Mouse (Mus musculus) neural tube, embryonic 13.5 days (tissue): Measurements from ENCODE around the gene Mul1. TPM values are rescaled to one million over a fixed set of nuclear protein-coding genes. Genes with fewer than 3 reads are reported as not detected.

ENCODE experiments used
- ATAC-seq: fragments of 200-750 bp; cut with Nextera tagmentation; 2 replicates; pipeline ENCODE4 v1.8.0; 2017; ENCODE audit warnings: low read depth, mild to moderate bottlenecking, moderate TSS enrichment, moderate library complexity
- H3K27ac ChIP-seq: fragments of 300-500 bp; sonication (generic); replicated peaks from 2 replicates; pipeline ENCODE4 v1.5.1; 2015; ENCODE audit warnings: moderate library complexity, mild to moderate bottlenecking, inconsistent platforms
- H3K27me3 ChIP-seq: fragments of 300-500 bp; sonication (generic); 2 replicates; pipeline ENCODE4 v1.6.1; 2015; ENCODE audit warnings: mild to moderate bottlenecking, inconsistent platforms
- H3K36me3 ChIP-seq: fragments of 300-500 bp; sonication (generic); 2 replicates; pipeline ENCODE4 v1.6.1; 2015; ENCODE audit warnings: mild to moderate bottlenecking, inconsistent platforms
- H3K4me1 ChIP-seq: fragments of 300-500 bp; sonication (generic); replicated peaks from 2 replicates; pipeline ENCODE4 v1.6.1; 2015; ENCODE audit warnings: inconsistent platforms
- H3K4me2 ChIP-seq: fragments of 300-500 bp; sonication (generic); 2 replicates; pipeline ENCODE4 v1.6.1; 2015; ENCODE audit warnings: inconsistent platforms, mild to moderate bottlenecking, moderate library complexity
- H3K4me3 ChIP-seq: fragments of 300-500 bp; sonication (generic); 2 replicates; pipeline ENCODE4 v1.5.1; 2015; ENCODE audit warnings: mild to moderate bottlenecking, inconsistent platforms
- H3K9ac ChIP-seq: fragments of 300-500 bp; sonication (generic); 2 replicates; pipeline ENCODE4 v1.6.1; 2015; ENCODE audit warnings: moderate library complexity, mild to moderate bottlenecking, inconsistent platforms
- H3K9me3 ChIP-seq: fragments of 300-500 bp; sonication (generic); 2 replicates; pipeline ENCODE4 v1.6.1; 2016; ENCODE audit warnings: inconsistent platforms
- WGBS: fragments of 180-500 bp; shearing (Covaris S2); methylation state at CpG from one replicate; pipeline ENCODE4 v1.1.7; 2015; 5-methylcytosine and 5-hydroxymethylcytosine counted together
- polyA plus RNA-seq: library from polyadenylated mRNA; unstranded; fragments of >200 nt; fragmentation: Nextera tagmentation; extraction: Ambion mirVana; gene quantifications from 2 replicates; pipeline ENCODE4 v1.2.1, GENCODE M21; 2015

Mul1 gene
- polyA plus RNA-seq, 1 experiment from 2014 or later = 19.8 TPM

GRCm38 (mm10) chr4:138465446-138465845 lies 31.0 kb downstream of the Mul1 start:
- H3K9ac ChIP-seq = 0 out of 2 replicates have a peak overlapping the region, but pooled peaks have one; percentile 1
- 37% methylated on average over 8 of the region's 8 CpGs for WGBS
- H3K27me3 ChIP-seq = peaks cover 12% of the 10 kb centered on the region
- H3K4me2 ChIP-seq = 0 out of 2 replicates have a peak overlapping the region, but pooled peaks have one; percentile 44
- H3K36me3 ChIP-seq = no peaks in the 10 kb centered on the region
- H3K4me3 ChIP-seq = no peak overlapping the region
- no peaks in the 10 kb centered on the region for H3K9me3 ChIP-seq
- peaks cover 70% of the 10 kb centered on the region for H3K4me1 ChIP-seq
- ATAC-seq = no peak
- peak overlapping the region; percentile 94 for H3K27ac ChIP-seq

- H3K9ac ChIP-seq = no peak overlapping the region
- H3K4me3 ChIP-seq = no peak overlapping the region
- no peak overlapping the region for H3K27ac ChIP-seq
- peaks cover 12% of the 10 kb centered on the region for H3K27me3 ChIP-seq
- peaks cover 71% of the 10 kb centered on the region for H3K4me1 ChIP-seq
- WGBS = 74% methylated on average over 6 of the region's 6 CpGs
- ATAC-seq = no peak
- no peaks in the 10 kb centered on the region for H3K36me3 ChIP-seq
- no peak overlapping the region for H3K4me2 ChIP-seq
- no peaks in the 10 kb centered on the region for H3K9me3 ChIP-seq
Observed at GRCm38 (mm10) chr4:138466690-138467089, 32.2 kb downstream of the Mul1 start.

GRCm38 (mm10) chr4:138467451-138467850 lies 33.0 kb downstream of the Mul1 start:
- H3K4me1 ChIP-seq = peaks cover 63% of the 10 kb centered on the region
- H3K36me3 ChIP-seq = no peaks in the 10 kb centered on the region
- no peaks in the 10 kb centered on the region for H3K9me3 ChIP-seq
- H3K4me2 ChIP-seq = no peak overlapping the region
- no peak for ATAC-seq
- 91% methylated on average over 5 of the region's 5 CpGs for WGBS
- H3K9ac ChIP-seq = no peak overlapping the region
- H3K4me3 ChIP-seq = no peak overlapping the region
- peaks cover 12% of the 10 kb centered on the region for H3K27me3 ChIP-seq
- no peak overlapping the region for H3K27ac ChIP-seq

- Histone ChIP-seq H3K9ac (no peak overlapping the region), H3K27ac (no peak overlapping the region), H3K4me2 (0 out of 2 replicates have a peak overlapping the region, but pooled peaks have one; percentile 3), H3K9me3 (no peaks in the 10 kb centered on the region), H3K4me1 (peaks cover 47% of the 10 kb centered on the region), H3K36me3 (no peaks in the 10 kb centered on the region), H3K27me3 (peaks cover 12% of the 10 kb centered on the region), H3K4me3 (no peak overlapping the region)
- WGBS = 18% methylated on average over 7 of the region's 7 CpGs
- no peak for ATAC-seq
Observed at GRCm38 (mm10) chr4:138469080-138469479, 34.6 kb downstream of the Mul1 start.

GRCm38 (mm10) chr4:138471241-138471640 lies 36.8 kb downstream of the Mul1 start:
- 40% methylated on average over 7 of the region's 7 CpGs for WGBS
- Histone ChIP-seq H3K4me2 (no peak overlapping the region), H3K36me3 (no peaks in the 10 kb centered on the region), H3K9me3 (no peaks in the 10 kb centered on the region), H3K9ac (no peak overlapping the region), H3K4me1 (peaks cover 30% of the 10 kb centered on the region), H3K27me3 (peaks cover 4% of the 10 kb centered on the region), H3K4me3 (no peak overlapping the region), H3K27ac (peak overlapping the region; percentile 68)
- no peak for ATAC-seq

GRCm38 (mm10) chr4:138479595-138479994 lies 45.1 kb downstream of the Mul1 start:
- peaks cover 14% of the 10 kb centered on the region; the same call in 1 of the 2 replicates for H3K4me1 ChIP-seq
- H3K4me3 ChIP-seq = no peak overlapping the region
- H3K27ac ChIP-seq = no peak overlapping the region
- no peaks in the 10 kb centered on the region for H3K36me3 ChIP-seq
- no peak for ATAC-seq
- 77% methylated on average over 7 of the region's 7 CpGs for WGBS
- no peaks in the 10 kb centered on the region for H3K9me3 ChIP-seq
- no peaks in the 10 kb centered on the region; the same call in 1 of the 2 replicates for H3K27me3 ChIP-seq
- no peak overlapping the region for H3K4me2 ChIP-seq
- H3K9ac ChIP-seq = no peak overlapping the region

- WGBS = 60% methylated on average over 9 of the region's 9 CpGs
- H3K4me2 ChIP-seq = no peak overlapping the region
- no peaks in the 10 kb centered on the region; the same call in 1 of the 2 replicates for H3K27me3 ChIP-seq
- H3K4me1 ChIP-seq = peaks cover 13% of the 10 kb centered on the region; the same call in 1 of the 2 replicates
- ATAC-seq = no peak
- H3K9me3 ChIP-seq = no peaks in the 10 kb centered on the region
- H3K9ac ChIP-seq = no peak overlapping the region
- H3K4me3 ChIP-seq = no peak overlapping the region
- H3K27ac ChIP-seq = no peak overlapping the region
- no peaks in the 10 kb centered on the region for H3K36me3 ChIP-seq
Observed at GRCm38 (mm10) chr4:138480962-138481361, 46.5 kb downstream of the Mul1 start.

- ATAC-seq = no peak
- Histone ChIP-seq H3K9ac (no peak overlapping the region), H3K4me1 (peaks cover 7% of the 10 kb centered on the region; the same call in 1 of the 2 replicates), H3K4me2 (no peak overlapping the region), H3K27ac (no peak overlapping the region), H3K27me3 (no peaks in the 10 kb centered on the region), H3K9me3 (no peaks in the 10 kb centered on the region), H3K4me3 (no peak overlapping the region), H3K36me3 (no peaks in the 10 kb centered on the region)
- WGBS = 74% methylated on average over 8 of the region's 8 CpGs
Observed at GRCm38 (mm10) chr4:138482721-138483120, 48.2 kb downstream of the Mul1 start.

- H3K27me3 ChIP-seq = no peaks in the 10 kb centered on the region
- peak; percentile 46; the same call in 1 of the 2 replicates for ATAC-seq
- no peaks in the 10 kb centered on the region for H3K9me3 ChIP-seq
- H3K4me3 ChIP-seq = no peak overlapping the region
- peaks cover 25% of the 10 kb centered on the region for H3K4me1 ChIP-seq
- no peak overlapping the region for H3K9ac ChIP-seq
- no peaks in the 10 kb centered on the region for H3K36me3 ChIP-seq
- peak overlapping the region; percentile 33; the same call in 1 of the 2 replicates for H3K27ac ChIP-seq
- no peak overlapping the region for H3K4me2 ChIP-seq
- 30% methylated on average over 8 of the region's 8 CpGs for WGBS
Observed at GRCm38 (mm10) chr4:138488241-138488640, 53.8 kb downstream of the Mul1 start.

- H3K27ac ChIP-seq = no peak overlapping the region
- ATAC-seq = no peak
- H3K9me3 ChIP-seq = no peaks in the 10 kb centered on the region
- no peaks in the 10 kb centered on the region for H3K36me3 ChIP-seq
- no peak overlapping the region for H3K4me3 ChIP-seq
- peaks cover 53% of the 10 kb centered on the region for H3K4me1 ChIP-seq
- 65% methylated on average over 4 of the region's 4 CpGs for WGBS
- H3K9ac ChIP-seq = no peak overlapping the region
- no peaks in the 10 kb centered on the region for H3K27me3 ChIP-seq
- H3K4me2 ChIP-seq = no peak overlapping the region
Observed at GRCm38 (mm10) chr4:138491088-138491487, 56.6 kb downstream of the Mul1 start.

Other genes starting within 250 kb of the Mul1 start
- 172 and 212 TPM in 2 replicates for gene Hp1bp3, start 218.4 kb upstream of the Mul1 start, polyA plus RNA-seq
- gene Sh2d5, start 184.3 kb upstream of the Mul1 start, polyA plus RNA-seq = 9.4 TPM in 2 replicates
- 2.1 and 2.2 TPM in 2 replicates for gene Kif17, start 184.2 kb upstream of the Mul1 start, polyA plus RNA-seq
- gene Ddost, start 129.9 kb upstream of the Mul1 start, polyA plus RNA-seq = 214 and 216 TPM in 2 replicates
- gene Pink1, start 108.4 kb upstream of the Mul1 start, polyA plus RNA-seq = 84.9 and 94.0 TPM in 2 replicates
- 6.4 and 7.1 TPM in 2 replicates for gene Cda, start 66.7 kb upstream of the Mul1 start, polyA plus RNA-seq
- 2.2 and 2.6 TPM in 2 replicates for gene Fam43b, start 38.1 kb upstream of the Mul1 start, polyA plus RNA-seq
- gene Camk2n1, start 19.6 kb downstream of the Mul1 start, polyA plus RNA-seq = 15.0 and 15.3 TPM in 2 replicates
- gene Vwa5b1, start 201.2 kb downstream of the Mul1 start, polyA plus RNA-seq = 0.21 and 0.48 TPM in 2 replicates